ENCODE assay signal across 15 mouse cellular contexts in genomic region chr8:30913664-30914063, GRCm38 (mm10).
DNase-seq lines count a peak whose midpoint lies in the region; ATAC-seq and TF ChIP-seq lines count a peak whose summit lies in the region.
"Had no signal": no experiment of that assay in that cellular context is flagged by ENCODE, and none has a peak within 500 bp of the region (broad histone marks: within the 10 kb centered on the region; RNA-seq: fewer than 3 reads in every experiment).

No protein-coding gene starts in this region.

- no peaks in the 10 kb centered on the region for H3K79me2 ChIP-seq in heart, adult 2 months (replicated peaks; ENCODE audit: control insufficient read depth, insufficient read depth, low read length)

- peaks cover 9 to 13% of the 10 kb centered on the region in 2 experiments for H3K4me1 ChIP-seq in heart, embryonic 14.5 days (ENCODE audit: control insufficient read depth in 2 of 2, insufficient read depth in 2 of 2, low read length in 2 of 2)
- no peaks in the 10 kb centered on the region for H3K4me1 ChIP-seq in heart, adult 2 months (ENCODE audit: control insufficient read depth, insufficient read depth, low read length)
- H3K4me1 ChIP-seq in lung, embryonic 14.5 days (ENCODE audit: insufficient read depth): no peaks in the 10 kb centered on the region
- H3K4me1 ChIP-seq in hindbrain, postnatal 0 days (ENCODE audit: insufficient read depth, low read length): peaks cover 11% of the 10 kb centered on the region; the same call in 1 of the 2 replicates

- 0 out of 2 replicates have a peak overlapping the region, but pooled peaks have one; percentile 16 for H3K4me2 ChIP-seq in heart, embryonic 14.5 days (ENCODE audit: low read length)
- no peak overlapping the region for H3K4me2 ChIP-seq in lung, embryonic 14.5 days
- no peak overlapping the region for H3K4me2 ChIP-seq in hindbrain, postnatal 0 days (ENCODE audit: low read depth, low read length)
- H3K4me2 ChIP-seq: limb, embryonic 13.5 days had no signal

- H3K27me3 ChIP-seq in heart, embryonic 14.5 days (ENCODE audit: control insufficient read depth, insufficient read depth, low read length): no peaks in the 10 kb centered on the region
- no peaks in the 10 kb centered on the region for H3K27me3 ChIP-seq in heart, adult 2 months (ENCODE audit: control insufficient read depth, insufficient read depth, low read length)
- no peaks in the 10 kb centered on the region for H3K27me3 ChIP-seq in lung, embryonic 14.5 days (ENCODE audit: insufficient read depth, low read length)
- no peaks in the 10 kb centered on the region for H3K27me3 ChIP-seq in hindbrain, postnatal 0 days (ENCODE audit: insufficient read depth, low read length)
- H3K27me3 ChIP-seq: CH12.LX; limb, embryonic 13.5 days had no signal

- H3K36me3 ChIP-seq in heart, embryonic 14.5 days (ENCODE audit: control insufficient read depth, insufficient read depth, low read length): no peaks in the 10 kb centered on the region
- no peaks in the 10 kb centered on the region for H3K36me3 ChIP-seq in heart, adult 2 months (ENCODE audit: control insufficient read depth, insufficient read depth, low read length)
- no peaks in the 10 kb centered on the region for H3K36me3 ChIP-seq in lung, embryonic 14.5 days (ENCODE audit: insufficient read depth)
- no peaks in the 10 kb centered on the region for H3K36me3 ChIP-seq in hindbrain, postnatal 0 days (ENCODE audit: insufficient read depth, low read length)
- H3K36me3 ChIP-seq: forebrain, embryonic 10.5 days; limb, embryonic 13.5 days had no signal

- no peak overlapping the region for H3K4me3 ChIP-seq in heart, embryonic 14.5 days (ENCODE audit: control insufficient read depth in 1 of 2, insufficient read depth in 1 of 2, low read depth in 1 of 2, low read length in 2 of 2)
- H3K4me3 ChIP-seq in heart, adult 2 months: no peak overlapping the region
- H3K4me3 ChIP-seq in lung, embryonic 14.5 days (ENCODE audit: low read depth, low read length): no peak overlapping the region
- H3K4me3 ChIP-seq in hindbrain, postnatal 0 days (ENCODE audit: low read length): no peak overlapping the region
- H3K4me3 ChIP-seq: forebrain, embryonic 10.5 days; limb, embryonic 13.5 days had no signal

- TF ChIP-seq POLR2A in heart, adult 2 months (IDR thresholded peaks at IDR 0.05; ENCODE audit: insufficient read depth, low read depth, low read length): no peak

- no peaks in the 10 kb centered on the region for H3K9me3 ChIP-seq in heart, embryonic 14.5 days (ENCODE audit: control insufficient read depth, low read length)
- H3K9me3 ChIP-seq in lung, embryonic 14.5 days (ENCODE audit: low read depth, low read length): no peaks in the 10 kb centered on the region
- H3K9me3 ChIP-seq in hindbrain, postnatal 0 days (ENCODE audit: low read length): no peaks in the 10 kb centered on the region
- H3K9me3 ChIP-seq: forebrain, embryonic 10.5 days; limb, embryonic 13.5 days had no signal

- H3K27ac ChIP-seq in heart, embryonic 14.5 days (replicated peaks in 1 of 2; ENCODE audit: control insufficient read depth in 1 of 2, insufficient read depth in 1 of 2, low read depth in 2 of 2, low read length in 2 of 2): no peak overlapping the region
- H3K27ac ChIP-seq in heart, adult 2 months: no peak overlapping the region
- no peak overlapping the region for H3K27ac ChIP-seq in lung, embryonic 14.5 days (ENCODE audit: low read depth)
- no peak overlapping the region for H3K27ac ChIP-seq in hindbrain, postnatal 0 days
- H3K27ac ChIP-seq: forebrain, embryonic 10.5 days; limb, embryonic 13.5 days had no signal

- intact Hi-C loops in heart, adult 2 months (cut with DNase I): no loop called here

- DNase-seq in heart, adult 2 months: no peak
- DNase-seq in lung, embryonic 14.5 days: peak; percentile 57
- no peak for DNase-seq in lung, adult 18-20 months
- DNase-seq in adrenal gland, postnatal 36 days: peak; percentile 32 to 33
- peak; percentile 50 for DNase-seq in hindbrain, postnatal 0 days (ENCODE audit: low spot score)
- no peak for DNase-seq in embryo, embryonic 10 days (ENCODE audit: low spot score)
- DNase-seq: cerebellum, adult 9-10 months; gastrocnemius, postnatal 14 days; kidney, adult 9 months; lung, adult 2 months had no signal

- no peak for TF ChIP-seq CTCF in heart, adult 2 months (IDR thresholded peaks at IDR 0.05)
- no peak for TF ChIP-seq CTCF in lung, embryonic 14.5 days (IDR thresholded peaks at IDR 0.05; ENCODE audit: low read depth)
- TF ChIP-seq CTCF in hindbrain, postnatal 0 days (IDR thresholded peaks at IDR 0.05; ENCODE audit: low read depth): no peak

- no peak overlapping the region for H3K9ac ChIP-seq in heart, embryonic 14.5 days (ENCODE audit: low read length)
- H3K9ac ChIP-seq in heart, adult 2 months (ENCODE audit: low read depth, low read length): no peak overlapping the region
- H3K9ac ChIP-seq in lung, embryonic 14.5 days: no peak overlapping the region
- H3K9ac ChIP-seq in hindbrain, postnatal 0 days (replicated peaks; ENCODE audit: low read length): no peak overlapping the region
- H3K9ac ChIP-seq: limb, embryonic 13.5 days had no signal

- 21% methylated on average over 5 of the region's 5 CpGs for WGBS in heart, embryonic 14.5 days
- WGBS in heart, adult 2 months: 25% methylated on average over 5 of the region's 5 CpGs
- WGBS in lung, embryonic 14.5 days: 46% methylated on average over 5 of the region's 5 CpGs
- WGBS in hindbrain, postnatal 0 days: 35% methylated on average over 5 of the region's 5 CpGs

- no peak for TF ChIP-seq EP300 in heart, adult 2 months (IDR thresholded peaks at IDR 0.05; ENCODE audit: insufficient read depth, low read depth, low read length)

- ATAC-seq in heart, embryonic 14.5 days (ENCODE audit: insufficient number of reproducible peaks, insufficient read depth, low FRiP score, low read depth): no peak; the same call in 1 of the 2 replicates
- ATAC-seq in lung, embryonic 14.5 days (ENCODE audit: insufficient read depth): no peak
- ATAC-seq in hindbrain, postnatal 0 days: no peak
- ATAC-seq: Patski had no signal

Comparison
In these comparisons a context has a peak if more than half of its experiments do, and no peak if none do; other contexts are left out.
1. DNase-seq: peak in lung, embryonic 14.5 days (single experiment), adrenal gland, postnatal 36 days (2 of 2) and hindbrain, postnatal 0 days (single experiment); none in heart, adult 2 months (0 of 2), lung, adult 18-20 months (0 of 2) and embryo, embryonic 10 days (single experiment).